In genomic region chr5:136045408-136045807, GRCm38 (mm10) we compare ENCODE assay signal across 10 mouse cellular contexts. TPM values are rescaled to one million over a fixed set of nuclear protein-coding genes. Genes with fewer than 3 reads are reported as not detected.
DNase-seq lines count a peak whose midpoint lies in the region; ATAC-seq and TF ChIP-seq lines count a peak whose summit lies in the region.
"Had no signal": no experiment of that assay in that cellular context is flagged by ENCODE, and none has a peak within 500 bp of the region (broad histone marks: within the 10 kb centered on the region; RNA-seq: fewer than 3 reads in every experiment).

No protein-coding gene starts in this region.

- TF ChIP-seq RAD21 in CH12.LX (IDR thresholded peaks at IDR 0.05; ENCODE audit: low read depth, low read length): peak; percentile 59

- H3K4me3 ChIP-seq in hindbrain, embryonic 11.5 days (ENCODE audit: low read depth, low read length): no peak overlapping the region
- H3K4me3 ChIP-seq in hindbrain, embryonic 13.5 days: no peak overlapping the region
- no peak overlapping the region for H3K4me3 ChIP-seq in CH12.LX (replicated peaks in 1 of 3; ENCODE audit: low read depth in 2 of 3, low read length in 2 of 3, poor library complexity in 1 of 3)
- H3K4me3 ChIP-seq in bone marrow macrophage, adult 2 months (ENCODE audit: insufficient read depth, low read length): no peak overlapping the region
- no peak overlapping the region for H3K4me3 ChIP-seq in forebrain, embryonic 13.5 days
- H3K4me3 ChIP-seq: embryonic facial prominence, embryonic 12.5 days had no signal

- no peak for ATAC-seq in hindbrain, embryonic 11.5 days (ENCODE audit: low FRiP score)
- no peak for ATAC-seq in hindbrain, embryonic 13.5 days (ENCODE audit: low FRiP score)
- ATAC-seq in inflammation-experienced regulatory T-cells, adult 6 months: no peak
- no peak for ATAC-seq in forebrain, embryonic 13.5 days

- in situ Hi-C loops in CH12.LX (cut with MboI; ENCODE audit: low pct_ligation_motif_present, low pct_unique_long_range_greater_than_20kb, low sequenced_read_pairs): loop anchor here (10.0 kb wide), 1 partner anchor 151 kb away; no protein-coding TSS in a partner anchor

- no peak for TF ChIP-seq EP300 in CH12.LX (IDR thresholded peaks at IDR 0.05; ENCODE audit: low read length)

- WGBS in hindbrain, embryonic 11.5 days: 44% methylated on average over 9 of the region's 9 CpGs
- WGBS in hindbrain, embryonic 13.5 days: 48% methylated on average over 9 of the region's 9 CpGs
- WGBS in forebrain, embryonic 13.5 days: 32% methylated on average over 9 of the region's 9 CpGs

- no peaks in the 10 kb centered on the region for H3K4me1 ChIP-seq in hindbrain, embryonic 11.5 days (replicated peaks; ENCODE audit: control insufficient read depth, insufficient read depth, low read length)
- no peaks in the 10 kb centered on the region for H3K4me1 ChIP-seq in hindbrain, embryonic 13.5 days (replicated peaks)
- H3K4me1 ChIP-seq in CH12.LX (ENCODE audit: control insufficient read depth in 1 of 2, insufficient read depth in 2 of 2): peaks cover 10 to 15% of the 10 kb centered on the region in 2 experiments
- H3K4me1 ChIP-seq in bone marrow macrophage, adult 2 months (ENCODE audit: control insufficient read depth, insufficient read depth, low read length): peaks cover 7% of the 10 kb centered on the region
- 0 out of 2 replicates have a peak, but pooled peaks cover 3% of the 10 kb centered on the region for H3K4me1 ChIP-seq in forebrain, embryonic 13.5 days
- H3K4me1 ChIP-seq: embryonic facial prominence, embryonic 12.5 days had no signal

- no peaks in the 10 kb centered on the region for H3K27me3 ChIP-seq in hindbrain, embryonic 11.5 days (ENCODE audit: control insufficient read depth, insufficient read depth, low read length)
- H3K27me3 ChIP-seq in hindbrain, embryonic 13.5 days: no peaks in the 10 kb centered on the region
- H3K27me3 ChIP-seq in CH12.LX (replicated peaks): peaks cover 17% of the 10 kb centered on the region
- no peaks in the 10 kb centered on the region for H3K27me3 ChIP-seq in forebrain, embryonic 13.5 days
- H3K27me3 ChIP-seq: embryonic facial prominence, embryonic 12.5 days had no signal

- no peak overlapping the region for H3K9ac ChIP-seq in hindbrain, embryonic 11.5 days (ENCODE audit: low read depth, low read length)
- no peak overlapping the region for H3K9ac ChIP-seq in hindbrain, embryonic 13.5 days
- H3K9ac ChIP-seq in CH12.LX (ENCODE audit: insufficient read depth, low read depth): no peak overlapping the region
- no peak overlapping the region for H3K9ac ChIP-seq in forebrain, embryonic 13.5 days
- H3K9ac ChIP-seq: embryonic facial prominence, embryonic 12.5 days had no signal

- dilution Hi-C loops in CH12.LX (cut with MboI; ENCODE audit: extremely low pct_ligation_motif_present, extremely low pct_unique_long_range_greater_than_20kb, low sequenced_read_pairs): no loop called here

- no peak overlapping the region for H3K4me2 ChIP-seq in hindbrain, embryonic 11.5 days (replicated peaks; ENCODE audit: low read depth, low read length)
- no peak overlapping the region for H3K4me2 ChIP-seq in hindbrain, embryonic 13.5 days
- H3K4me2 ChIP-seq in CH12.LX (ENCODE audit: insufficient read depth, low read depth, poor library complexity, severe bottlenecking): no peak overlapping the region
- no peak overlapping the region for H3K4me2 ChIP-seq in forebrain, embryonic 13.5 days
- H3K4me2 ChIP-seq: embryonic facial prominence, embryonic 12.5 days had no signal

- no peaks in the 10 kb centered on the region for H3K79me2 ChIP-seq in CH12.LX (replicated peaks; ENCODE audit: control insufficient read depth, extremely low read depth, insufficient read depth, poor library complexity, severe bottlenecking)

- no peak overlapping the region for H3K27ac ChIP-seq in hindbrain, embryonic 11.5 days (ENCODE audit: low read depth, low read length)
- no peak overlapping the region for H3K27ac ChIP-seq in hindbrain, embryonic 13.5 days
- H3K27ac ChIP-seq in CH12.LX (ENCODE audit: insufficient read depth, low read depth): no peak overlapping the region
- no peak overlapping the region for H3K27ac ChIP-seq in bone marrow macrophage, adult 2 months (ENCODE audit: insufficient read depth, low read depth, low read length)
- no peak overlapping the region for H3K27ac ChIP-seq in forebrain, embryonic 13.5 days
- H3K27ac ChIP-seq: embryonic facial prominence, embryonic 12.5 days had no signal

- peak; percentile 21 for DNase-seq in hindbrain, embryonic 11.5 days (ENCODE audit: low spot score)
- DNase-seq in CH12.LX (ENCODE audit: extremely low read depth): peak; percentile 43
- peak; percentile 27 for DNase-seq in lung, postnatal 36 days
- DNase-seq in left cerebral cortex, adult 9 months (ENCODE audit: low spot score in 2 of 2): no peak

- H3K36me3 ChIP-seq in hindbrain, embryonic 11.5 days (ENCODE audit: control insufficient read depth, insufficient read depth, low read length): no peaks in the 10 kb centered on the region
- no peaks in the 10 kb centered on the region for H3K36me3 ChIP-seq in hindbrain, embryonic 13.5 days
- H3K36me3 ChIP-seq in CH12.LX (replicated peaks in 1 of 2; ENCODE audit: control insufficient read depth in 1 of 2, insufficient read depth in 1 of 2, low read length in 1 of 2): no peaks in the 10 kb centered on the region
- H3K36me3 ChIP-seq in forebrain, embryonic 13.5 days (ENCODE audit: poor library complexity, severe bottlenecking): no peaks in the 10 kb centered on the region
- H3K36me3 ChIP-seq: embryonic facial prominence, embryonic 12.5 days had no signal

- no peak for TF ChIP-seq POLR2A in CH12.LX (IDR thresholded peaks at IDR 0.05; ENCODE audit: low read depth, low read length)
- TF ChIP-seq POLR2A in bone marrow macrophage, adult 2 months (IDR thresholded peaks at IDR 0.05; ENCODE audit: borderline replicate concordance, low read depth, low read length): no peak

- peak in 1 of 2 experiments; percentile 77; a peak in 2 of 4 replicates for TF ChIP-seq CTCF in CH12.LX (conservative IDR thresholded peaks at IDR 0.05 in 1 of 2, IDR thresholded peaks at IDR 0.05 in 1 of 2; ENCODE audit: low read depth in 2 of 2, low read length in 2 of 2)
- TF ChIP-seq CTCF in bone marrow macrophage, adult 2 months (IDR thresholded peaks at IDR 0.05; ENCODE audit: low read depth, low read length): 0 out of 2 replicates have a peak, but pooled peaks have one; percentile 5

- H3K9me3 ChIP-seq in hindbrain, embryonic 11.5 days (ENCODE audit: control insufficient read depth, low read length): no peaks in the 10 kb centered on the region
- no peaks in the 10 kb centered on the region for H3K9me3 ChIP-seq in hindbrain, embryonic 13.5 days
- peaks cover 4% of the 10 kb centered on the region for H3K9me3 ChIP-seq in CH12.LX (replicated peaks; ENCODE audit: low read length)
- no peaks in the 10 kb centered on the region for H3K9me3 ChIP-seq in forebrain, embryonic 13.5 days (replicated peaks)
- H3K9me3 ChIP-seq: embryonic facial prominence, embryonic 12.5 days had no signal

TF ChIP-seq in CH12.LX, 34 proteins besides CTCF, POLR2A, EP300 and RAD21 (continues in another document):
- peak; percentile 16; the same call in 1 of the 2 replicates for TF ChIP-seq MAX (IDR thresholded peaks at IDR 0.05; ENCODE audit: low read length)

RNA-seq across cellular contexts. Expression of gene Upk3b, which starts 7.1 kb away (rescaled TPM):
- polyA plus RNA-seq in hindbrain, embryonic 11.5 days (2014; fragmentation: Nextera tagmentation; extraction: Ambion mirVana): 0.11 and 0.45 TPM in 2 replicates
- polyA plus RNA-seq in hindbrain, embryonic 13.5 days (2015; fragmentation: Nextera tagmentation; extraction: Ambion mirVana): 0.04 and 0.09 TPM in 2 replicates
- total RNA-seq in CH12.LX (2012; rRNA removed) (not detected in 2 replicates), CH12.LX (2014; rRNA removed) (not detected in 2 replicates)
- polyA plus RNA-seq in CH12.LX (2012; ENCODE audit: insufficient read length, low read depth): 0.09 TPM in 1 of 2 replicates, not detected in the other
- polyA plus RNA-seq in bone marrow macrophage, adult 2 months (2012; ENCODE audit: insufficient read depth, insufficient read length, missing spikeins): not detected in 2 replicates
- polyA plus RNA-seq in inflammation-experienced regulatory T-cells, adult 6 months (2017; shearing (Covaris generic)): under 1 TPM in 1 of 3 experiments, not detected in 2; 0.16 TPM
- polyA plus RNA-seq in forebrain, embryonic 13.5 days (2015; fragmentation: Nextera tagmentation; extraction: Ambion mirVana): not detected in 2 replicates
- total RNA-seq: neutrophil, adult 5-6 weeks had no signal

RNA-seq across cellular contexts. Expression of gene Upk3bl, which starts 8.9 kb away (rescaled TPM):
- 2.4 and 2.7 TPM in 2 replicates for polyA plus RNA-seq in hindbrain, embryonic 11.5 days (2014; fragmentation: Nextera tagmentation; extraction: Ambion mirVana)
- not detected in 2 replicates for polyA plus RNA-seq in hindbrain, embryonic 13.5 days (2015; fragmentation: Nextera tagmentation; extraction: Ambion mirVana)
- total RNA-seq in CH12.LX (2012; rRNA removed) (not detected in 2 replicates), CH12.LX (2014; rRNA removed) (not detected in 2 replicates)
- polyA plus RNA-seq in CH12.LX (2012; ENCODE audit: insufficient read length, low read depth): not detected in 2 replicates
- polyA plus RNA-seq in bone marrow macrophage, adult 2 months (2012; ENCODE audit: insufficient read depth, insufficient read length, missing spikeins): not detected in 2 replicates
- polyA plus RNA-seq in inflammation-experienced regulatory T-cells, adult 6 months (2017; shearing (Covaris generic)): not detected
- polyA plus RNA-seq in forebrain, embryonic 13.5 days (2015; fragmentation: Nextera tagmentation; extraction: Ambion mirVana): not detected in 2 replicates

RNA-seq across cellular contexts. Expression of gene Rasa4, which starts 38.3 kb away (rescaled TPM):
- polyA plus RNA-seq in hindbrain, embryonic 11.5 days (2014; fragmentation: Nextera tagmentation; extraction: Ambion mirVana): 5.2 and 6.1 TPM in 2 replicates
- 16.2 and 17.3 TPM in 2 replicates for polyA plus RNA-seq in hindbrain, embryonic 13.5 days (2015; fragmentation: Nextera tagmentation; extraction: Ambion mirVana)
- total RNA-seq in CH12.LX (2012; rRNA removed): 0.29 and 1.3 TPM in 2 replicates
- total RNA-seq in CH12.LX (2014; rRNA removed): 0.07 and 0.28 TPM in 2 replicates
- polyA plus RNA-seq in CH12.LX (2012; ENCODE audit: insufficient read length, low read depth): 0.11 and 0.16 TPM in 2 replicates
- polyA plus RNA-seq in bone marrow macrophage, adult 2 months (2012; ENCODE audit: insufficient read depth, insufficient read length, missing spikeins): 273 and 311 TPM in 2 replicates
- polyA plus RNA-seq in inflammation-experienced regulatory T-cells, adult 6 months (2017; shearing (Covaris generic)): 1 to 10 TPM; 1.5 to 2.4 (median 1.7) TPM
- 5.1 and 7.8 TPM in 2 replicates for polyA plus RNA-seq in forebrain, embryonic 13.5 days (2015; fragmentation: Nextera tagmentation; extraction: Ambion mirVana)

RNA-seq across cellular contexts. Expression of gene Dtx2, which starts 50.8 kb away (rescaled TPM):
- polyA plus RNA-seq in hindbrain, embryonic 11.5 days (2014; fragmentation: Nextera tagmentation; extraction: Ambion mirVana): 21.6 and 23.5 TPM in 2 replicates
- 25.6 and 28.3 TPM in 2 replicates for polyA plus RNA-seq in hindbrain, embryonic 13.5 days (2015; fragmentation: Nextera tagmentation; extraction: Ambion mirVana)
- total RNA-seq in CH12.LX (2012; rRNA removed): 20.4 and 22.0 TPM in 2 replicates
- total RNA-seq in CH12.LX (2014; rRNA removed): 14.0 and 16.0 TPM in 2 replicates
- polyA plus RNA-seq in CH12.LX (2012; ENCODE audit: insufficient read length, low read depth): 35.1 and 43.7 TPM in 2 replicates
- polyA plus RNA-seq in bone marrow macrophage, adult 2 months (2012; ENCODE audit: insufficient read depth, insufficient read length, missing spikeins): 9.5 and 9.8 TPM in 2 replicates
- polyA plus RNA-seq in inflammation-experienced regulatory T-cells, adult 6 months (2017; shearing (Covaris generic)): 10 to 100 TPM in 1 of 3 experiments, 1 to 10 TPM in 2; 8.5 to 10.8 (median 9.1) TPM
- 25.5 and 27.2 TPM in 2 replicates for polyA plus RNA-seq in forebrain, embryonic 13.5 days (2015; fragmentation: Nextera tagmentation; extraction: Ambion mirVana)

Comparison
In these comparisons a context has a peak if more than half of its experiments do, and no peak if none do; other contexts are left out.
1. DNase-seq: peak in hindbrain, embryonic 11.5 days (single experiment), CH12.LX (single experiment) and lung, postnatal 36 days (single experiment); none in left cerebral cortex, adult 9 months (0 of 2).
2. RNA of gene Rasa4, which starts 38.3 kb away (polyA plus RNA-seq): 273 to 311 TPM in bone marrow macrophage, adult 2 months; 16.2 to 17.3 TPM in hindbrain, embryonic 13.5 days, 5.2 to 6.1 TPM in hindbrain, embryonic 11.5 days, 5.1 to 7.8 TPM in forebrain, embryonic 13.5 days, 1.5 to 2.4 TPM in inflammation-experienced regulatory T-cells, adult 6 months and 0.11 to 0.16 TPM in CH12.LX; every median in the first group is over 10 times any median in the second.